Mouse (Mus musculus) layer of hippocampus, adult 11-12 months (tissue): ENCODE results near the gene Jtb.
A peak's percentile ranks its signal among the peaks of the same experiment; 100 is the strongest.

Source experiments
- DNase-seq: peaks from one replicate; pipeline ENCODE4 v3.0.0; 2022; ENCODE audit warnings: low spot score

The Jtb gene

DNA sequence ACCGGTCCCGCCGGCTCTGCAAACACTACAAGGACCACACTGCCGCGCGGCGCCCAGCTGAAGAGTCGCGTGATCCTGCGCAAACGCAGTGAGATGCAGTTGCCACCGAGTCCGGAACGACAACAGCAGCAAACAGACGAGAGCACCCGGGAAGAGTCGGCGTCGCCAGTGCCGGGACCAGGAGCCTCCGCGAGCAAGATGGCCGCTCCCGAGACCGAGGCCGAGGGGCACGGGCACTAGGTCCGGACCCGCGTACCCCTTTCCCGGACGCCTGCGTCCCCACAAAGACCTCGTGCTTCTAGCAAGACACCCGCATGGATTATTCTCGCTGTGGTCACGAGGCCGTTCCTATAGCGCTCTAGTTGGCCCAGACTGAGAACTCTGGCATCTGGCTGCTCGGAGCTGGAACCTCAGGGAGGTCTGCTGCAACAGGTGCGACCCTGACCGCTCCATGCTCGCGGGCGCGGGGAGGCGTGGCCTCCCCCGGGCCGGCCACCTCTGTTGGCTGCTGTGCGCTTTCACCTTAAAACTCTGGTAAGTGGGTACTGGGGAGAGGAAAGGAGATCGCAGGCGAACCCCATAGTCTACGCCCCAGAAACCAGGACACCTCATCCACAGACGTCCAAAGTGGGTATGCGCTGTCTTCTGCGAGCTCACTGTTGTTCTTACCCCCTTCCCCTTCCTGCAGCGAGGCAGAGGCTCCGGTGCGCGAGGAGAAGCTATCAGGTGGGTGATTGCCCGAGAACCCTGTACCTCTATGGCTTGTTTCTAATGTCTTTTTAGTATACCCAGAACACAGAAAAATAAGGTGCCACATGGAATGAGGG is at the start of gene Jtb:
Gene Jtb (plus strand): TSS at position 91 of the 827 bp plus-strand sequence.
- DNase-seq, result peak; percentile 96

DNA sequence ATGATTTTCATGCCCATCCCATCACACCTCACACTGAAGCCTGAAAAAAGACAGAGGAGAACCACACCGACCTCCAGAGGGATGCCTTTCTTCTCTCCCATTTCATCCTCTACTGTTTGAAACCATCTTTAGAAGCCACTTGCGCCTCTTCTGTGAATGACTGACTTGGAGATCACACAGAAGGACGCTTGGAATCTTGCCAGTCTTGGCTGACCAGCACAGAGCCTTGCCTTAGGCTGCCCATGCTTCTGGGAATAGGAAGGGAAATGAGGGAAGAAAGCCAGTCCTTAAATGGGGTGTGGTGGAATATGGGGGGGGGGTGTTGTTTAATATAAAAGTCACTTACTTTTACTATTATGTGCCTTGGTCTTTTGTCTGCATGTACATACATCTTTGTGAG is 47.8 kb upstream of the Jtb start:
- DNase-seq, result no peak

GRCm38 (mm10) chr3:90190859-90191510 is 40.4 kb upstream of the Jtb start:
- no peak for DNase-seq

GRCm38 (mm10) chr3:90194759-90195158 is 36.6 kb upstream of the Jtb start:
- DNase-seq, result no peak

- DNase-seq, result no peak
Observed at GRCm38 (mm10) chr3:90195644-90196043, 35.8 kb upstream of the Jtb start.

DNA sequence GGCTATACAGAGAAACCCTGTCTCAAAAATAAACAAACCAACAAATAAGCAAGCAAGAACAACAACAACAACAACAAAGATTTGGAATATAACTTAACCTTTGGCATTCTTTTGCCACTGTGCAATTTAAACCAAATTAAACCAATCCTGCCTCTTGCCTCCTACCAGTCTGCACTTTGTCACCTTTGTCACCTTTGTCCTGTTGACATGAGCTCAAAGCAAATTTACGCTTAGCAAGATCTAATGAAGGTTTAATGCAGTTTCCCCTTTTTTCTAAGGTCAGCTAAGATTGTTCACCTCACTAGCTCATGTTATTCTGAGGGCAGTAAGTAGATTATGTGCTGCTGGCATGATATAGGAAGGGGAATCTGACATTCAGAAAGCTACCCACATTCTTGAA is 33.8 kb upstream of the Jtb start:
- DNase-seq, result no peak

GRCm38 (mm10) chr3:90202884-90203283 is 28.5 kb upstream of the Jtb start:
- no peak for DNase-seq

- no peak for DNase-seq
Observed at GRCm38 (mm10) chr3:90203619-90204018, 27.8 kb upstream of the Jtb start.

GRCm38 (mm10) chr3:90204582-90204981 is 26.8 kb upstream of the Jtb start:
- no peak for DNase-seq

DNA sequence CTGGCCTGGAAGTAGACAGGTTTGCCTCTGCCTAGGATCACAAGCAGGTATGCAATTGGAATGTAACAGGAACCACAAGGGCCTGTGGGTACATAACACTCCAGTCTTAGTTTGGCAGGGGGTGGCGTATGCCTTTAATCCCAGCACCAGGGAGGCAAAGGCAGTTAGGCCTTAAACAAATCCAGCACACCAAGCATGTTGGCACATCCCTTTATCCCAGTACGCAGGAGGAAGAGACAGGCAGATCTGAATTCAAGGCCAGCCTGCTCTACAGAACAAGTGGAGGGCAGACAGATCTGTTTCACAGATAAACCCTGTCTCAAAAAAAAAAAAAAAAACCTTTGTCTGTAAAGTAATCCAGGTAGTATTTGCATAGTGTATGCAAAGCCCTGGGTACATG is 22.7 kb upstream of the Jtb start:
- DNase-seq, result no peak

- DNase-seq, result no peak
Observed at GRCm38 (mm10) chr3:90209908-90210566, 21.4 kb upstream of the Jtb start.

GRCm38 (mm10) chr3:90211475-90212398 is 19.7 kb upstream of the Jtb start:
- DNase-seq, result no peak

- no peak for DNase-seq
Observed at GRCm38 (mm10) chr3:90212723-90213122, 18.7 kb upstream of the Jtb start.

GRCm38 (mm10) chr3:90213377-90213866 is 18.0 kb upstream of the Jtb start, which contains the start of the genes Rps27 and Rab13:
Rps27 (minus strand) TSS chr3:90213651.
Rab13 (plus strand) TSS chr3:90213695.
- peak; percentile 94 for DNase-seq

DNA sequence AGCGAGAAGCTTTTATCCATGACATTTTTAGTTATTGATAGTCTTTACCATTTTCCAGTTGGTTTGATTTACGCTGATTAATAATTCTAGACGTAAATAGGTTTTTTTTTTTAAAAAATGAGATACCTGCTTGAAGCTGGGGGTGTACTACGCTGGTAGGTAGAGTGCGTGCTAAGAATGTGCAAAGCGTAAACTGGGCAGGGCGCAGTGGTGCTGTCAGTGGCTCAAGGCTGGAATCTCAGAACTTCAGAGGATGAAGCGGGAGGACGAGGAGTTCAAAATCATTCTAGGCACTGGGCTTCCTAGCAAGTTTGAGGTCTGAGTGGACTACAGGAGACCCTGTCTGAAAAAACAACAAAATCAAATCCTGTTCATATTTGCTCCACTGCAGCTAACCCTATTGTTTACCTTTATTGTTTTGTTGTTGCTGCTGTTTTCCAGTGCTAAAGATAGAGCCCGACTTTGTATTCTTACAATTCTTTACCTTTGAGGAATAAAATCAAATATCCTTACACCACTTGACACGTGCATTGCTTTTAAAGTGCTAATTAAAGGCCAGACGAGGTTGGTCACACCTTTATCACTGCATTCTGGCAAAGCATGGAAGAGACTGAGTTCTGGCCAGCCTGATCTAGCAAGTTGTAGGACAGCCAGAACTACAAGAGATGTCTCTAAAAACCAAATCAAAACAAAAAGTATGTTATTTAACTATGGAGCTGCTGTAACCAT is 17.3 kb upstream of the Jtb start:
- DNase-seq, result peak; percentile 24

GRCm38 (mm10) chr3:90215825-90216380 is 15.5 kb upstream of the Jtb start:
- no peak for DNase-seq

- DNase-seq, result peak; percentile 67
Observed at GRCm38 (mm10) chr3:90220088-90220487, 11.3 kb upstream of the Jtb start.

DNA sequence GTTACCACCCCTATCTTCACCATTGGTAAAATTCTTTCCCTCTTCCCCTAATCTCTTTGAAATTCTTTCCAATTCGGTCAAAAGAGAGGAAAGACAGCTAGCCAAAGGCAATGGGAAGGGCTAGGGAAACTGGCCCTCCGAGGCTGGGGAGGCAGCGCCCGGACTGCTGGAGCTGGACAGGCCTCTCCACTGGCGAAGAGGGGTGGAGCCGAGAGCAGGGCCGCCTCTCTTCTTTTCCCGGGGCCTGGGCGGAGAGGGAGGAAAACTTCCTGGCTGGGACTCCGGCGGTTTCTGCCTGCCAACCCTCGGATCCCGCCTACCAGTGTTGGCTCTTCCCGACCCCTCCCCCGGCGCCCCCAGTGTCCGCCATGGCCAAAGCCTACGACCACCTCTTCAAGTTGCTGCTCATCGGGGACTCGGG is 10.9 kb upstream of the Jtb start:
- peak; percentile 53 for DNase-seq

DNA sequence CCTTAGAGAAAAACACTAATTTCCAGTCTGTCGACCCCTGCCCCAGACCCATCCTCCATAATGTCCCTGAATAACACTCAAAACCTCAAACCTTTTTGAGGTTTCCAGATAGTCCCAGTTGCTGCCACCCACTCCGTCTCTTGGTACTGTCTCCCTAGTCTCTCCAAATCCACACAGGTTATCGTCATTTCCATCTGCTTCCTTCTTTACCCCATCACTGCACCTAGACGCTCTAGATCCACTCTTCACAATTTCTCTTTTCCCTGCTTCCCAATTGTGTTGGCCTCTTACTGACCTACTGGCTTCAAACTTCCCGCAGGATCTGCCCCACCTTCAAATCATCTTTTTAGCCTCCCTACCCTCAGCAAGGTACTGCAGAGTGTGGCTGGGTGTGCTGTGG is 10.3 kb upstream of the Jtb start:
- no peak for DNase-seq

- DNase-seq, result no peak
Observed at GRCm38 (mm10) chr3:90222455-90222854, 8.9 kb upstream of the Jtb start.

DNA sequence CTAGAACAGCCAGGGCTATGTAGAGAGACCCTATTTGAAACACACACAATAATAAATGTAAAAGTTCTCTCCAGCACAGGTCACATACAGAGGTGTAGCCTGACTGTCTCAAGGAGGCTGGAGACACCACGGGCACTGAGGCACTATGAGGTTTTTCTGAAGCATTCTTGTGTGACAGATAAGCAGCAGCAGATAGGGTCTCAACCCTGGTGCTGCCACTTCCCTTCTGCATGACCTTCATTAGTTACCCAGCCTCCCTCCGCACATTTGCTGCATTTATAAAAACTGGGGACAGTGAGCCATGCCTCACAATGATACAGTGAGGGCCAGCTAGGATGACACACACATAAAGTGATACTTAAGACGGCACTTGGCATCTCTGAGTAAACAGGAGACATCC is 8.5 kb upstream of the Jtb start:
- no peak for DNase-seq
